Mouse (Mus musculus): ENCODE results near the gene Pomt1. TPM values are rescaled to one million over a fixed set of nuclear protein-coding genes. Genes with fewer than 3 reads are reported as not detected.

Gene Pomt1
- total RNA-seq, 1 experiment: 36.5 TPM

DNA sequence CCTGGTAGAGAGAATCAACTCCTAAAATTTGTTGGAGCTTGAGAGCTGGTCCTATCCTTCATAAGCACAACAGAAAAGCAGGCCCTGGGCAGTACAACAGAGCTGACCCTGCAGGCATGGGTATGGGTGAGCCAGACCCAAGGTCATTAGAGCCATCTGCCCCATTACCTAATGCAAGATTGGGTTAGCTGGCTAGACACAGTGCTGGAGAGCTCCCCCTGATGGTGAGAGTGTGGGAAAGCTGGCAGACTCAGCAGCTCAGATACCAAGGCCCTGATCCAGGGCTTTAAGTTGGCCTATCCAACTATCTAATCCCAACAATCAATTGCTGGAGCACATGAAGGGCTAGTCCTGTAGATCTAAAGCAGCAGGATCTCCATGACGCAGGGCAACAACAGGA, 46.3 kb downstream of the Pomt1 start:
- DNase-seq (ENCODE audit: low read depth, low spot score): peak; percentile 75
- H3K27ac ChIP-seq (ENCODE audit: insufficient read depth, low read depth, low read length, poor library complexity, severe bottlenecking): no peak overlapping the region
- no peak overlapping the region for H3K4me3 ChIP-seq (ENCODE audit: insufficient read depth in 1 of 2, low read depth in 1 of 2, low read length in 2 of 2, poor library complexity in 1 of 2, severe bottlenecking in 1 of 2)
- no peaks in the 10 kb centered on the region for H3K9me3 ChIP-seq (ENCODE audit: control insufficient read depth, insufficient read depth, low read depth, low read length)
- peaks cover 30% of the 10 kb centered on the region for H3K36me3 ChIP-seq (ENCODE audit: control insufficient read depth, insufficient read depth, low read length, poor library complexity, severe bottlenecking)
- in situ Hi-C loops (cut with MboI; ENCODE audit: low sequenced_read_pairs in 2 of 2, unreplicated experiment in 2 of 2): no loop called here
- TF ChIP-seq ZC3H11A (IDR thresholded peaks at IDR 0.05; ENCODE audit: borderline replicate concordance, low read depth, low read length): peak; percentile 14; the same call in 1 of the 2 replicates
- no peak for TF ChIP-seq MAFK (IDR thresholded peaks at IDR 0.05; ENCODE audit: insufficient read depth, low read depth, low read length)
- 0 out of 4 replicates have a peak, but pooled peaks cover 0 to 3% of the 10 kb centered on the region in 2 experiments for H3K4me1 ChIP-seq (ENCODE audit: control insufficient read depth in 2 of 2, insufficient read depth in 2 of 2, low read length in 2 of 2, poor library complexity in 1 of 2)
- no peak overlapping the region for H3K9ac ChIP-seq (ENCODE audit: insufficient read depth, low read depth, low read length, poor library complexity, severe bottlenecking)

DNA sequence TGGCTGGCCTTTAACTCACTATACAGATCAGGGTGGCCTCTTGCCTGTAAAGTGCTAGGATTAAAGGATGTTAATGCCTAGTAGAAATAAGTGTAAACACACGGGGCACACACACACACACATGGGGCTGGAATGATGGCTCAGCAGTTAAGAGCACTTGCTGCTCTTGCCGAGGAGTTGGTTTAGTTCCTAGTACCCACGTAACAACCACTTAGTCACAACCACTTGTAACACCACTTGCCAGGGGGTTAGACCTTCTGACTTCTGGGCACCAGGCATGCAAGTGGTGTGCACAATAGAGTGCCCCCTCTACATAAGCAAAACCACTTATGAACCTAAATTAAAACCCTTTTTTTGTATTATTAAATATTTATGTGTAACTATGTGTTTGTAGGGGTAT, 47.6 kb downstream of the Pomt1 start:
- Histone ChIP-seq H3K4me3 (ENCODE audit: insufficient read depth in 1 of 2, low read depth in 1 of 2, low read length in 2 of 2, poor library complexity in 1 of 2, severe bottlenecking in 1 of 2) (no peak overlapping the region), H3K27ac (ENCODE audit: insufficient read depth, low read depth, low read length, poor library complexity, severe bottlenecking) (no peak overlapping the region), H3K4me1 (ENCODE audit: control insufficient read depth in 2 of 2, insufficient read depth in 2 of 2, low read length in 2 of 2, poor library complexity in 1 of 2) (peaks cover 0 to 3% of the 10 kb centered on the region in 2 experiments; a peak in 1 of 4 replicates), H3K36me3 (ENCODE audit: control insufficient read depth, insufficient read depth, low read length, poor library complexity, severe bottlenecking) (peaks cover 28% of the 10 kb centered on the region), H3K9ac (ENCODE audit: insufficient read depth, low read depth, low read length, poor library complexity, severe bottlenecking) (no peak overlapping the region), H3K9me3 (ENCODE audit: control insufficient read depth, insufficient read depth, low read depth, low read length) (no peaks in the 10 kb centered on the region)
- DNase-seq (ENCODE audit: low read depth, low spot score): no peak
- in situ Hi-C loops (cut with MboI; ENCODE audit: low sequenced_read_pairs in 2 of 2, unreplicated experiment in 2 of 2): no loop called here
- TF ChIP-seq ZC3H11A (IDR thresholded peaks at IDR 0.05; ENCODE audit: borderline replicate concordance, low read depth, low read length) (no peak), HCFC1 (IDR thresholded peaks at IDR 0.05; ENCODE audit: borderline replicate concordance, insufficient read depth, low read length) (no peak), ZNF384 (IDR thresholded peaks at IDR 0.05; ENCODE audit: low read depth, low read length) (no peak), CHD2 (IDR thresholded peaks at IDR 0.05; ENCODE audit: low read depth, low read length) (no peak)

DNA sequence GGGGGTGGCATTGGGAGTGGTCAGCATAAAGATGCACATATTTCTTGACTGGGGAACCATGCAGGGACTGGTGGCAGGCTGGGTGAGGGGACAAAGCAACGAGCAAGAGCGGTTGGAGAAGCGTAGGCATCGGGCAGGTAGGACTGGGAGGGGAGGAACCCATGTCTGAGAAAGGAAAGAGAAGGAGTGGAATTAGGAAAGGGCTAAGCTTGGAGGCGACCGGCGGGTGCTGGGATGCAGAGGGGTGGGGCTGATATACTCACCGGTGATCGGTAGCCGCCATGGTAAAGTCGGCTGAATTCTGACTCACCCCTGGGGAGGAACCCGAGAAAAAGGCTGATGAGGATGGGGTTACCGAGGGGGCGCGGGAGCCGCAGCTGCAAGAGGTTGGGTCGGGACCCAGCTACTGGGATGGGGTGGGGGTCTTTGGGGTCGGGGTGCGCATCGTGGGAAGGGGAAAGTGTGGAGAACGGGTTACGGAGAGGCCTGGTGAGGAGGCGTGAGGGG, 51.0 kb downstream of the Pomt1 start, which contains the start of gene Golga2:
TSS of gene Golga2 (plus strand) at position 51 of the 507 bp plus-strand sequence.
- Histone ChIP-seq H3K4me3 (ENCODE audit: insufficient read depth in 1 of 2, low read depth in 1 of 2, low read length in 2 of 2, poor library complexity in 1 of 2, severe bottlenecking in 1 of 2) (peak within 1 kb of the TSS; percentile 89 to 98), H3K9me3 (ENCODE audit: control insufficient read depth, insufficient read depth, low read depth, low read length) (no peaks in the 10 kb centered on the region), H3K4me1 (ENCODE audit: control insufficient read depth in 2 of 2, insufficient read depth in 2 of 2, low read length in 2 of 2, poor library complexity in 1 of 2) (peaks cover 0 to 3% of the 10 kb centered on the region in 2 experiments; a peak in 1 of 4 replicates), H3K27ac (ENCODE audit: insufficient read depth, low read depth, low read length, poor library complexity, severe bottlenecking) (peak within 1 kb of the TSS; percentile 59; the same call in 1 of the 2 replicates), H3K36me3 (ENCODE audit: control insufficient read depth, insufficient read depth, low read length, poor library complexity, severe bottlenecking) (peaks cover 10% of the 10 kb centered on the region), H3K9ac (ENCODE audit: insufficient read depth, low read depth, low read length, poor library complexity, severe bottlenecking) (peak within 1 kb of the TSS; percentile 96)
- in situ Hi-C loops (cut with MboI; ENCODE audit: low sequenced_read_pairs in 2 of 2, unreplicated experiment in 2 of 2): no loop called here
- peak; percentile 25 for DNase-seq (ENCODE audit: low read depth, low spot score)
- TF ChIP-seq ZC3H11A (IDR thresholded peaks at IDR 0.05; ENCODE audit: borderline replicate concordance, low read depth, low read length): no peak
- TF ChIP-seq MAFK (IDR thresholded peaks at IDR 0.05; ENCODE audit: insufficient read depth, low read depth, low read length): no peak
- no peak for TF ChIP-seq HCFC1 (IDR thresholded peaks at IDR 0.05; ENCODE audit: borderline replicate concordance, insufficient read depth, low read length)
- TF ChIP-seq CHD2 (IDR thresholded peaks at IDR 0.05; ENCODE audit: low read depth, low read length): no peak
- TF ChIP-seq ZNF384 (IDR thresholded peaks at IDR 0.05; ENCODE audit: low read depth, low read length): no peak

DNA sequence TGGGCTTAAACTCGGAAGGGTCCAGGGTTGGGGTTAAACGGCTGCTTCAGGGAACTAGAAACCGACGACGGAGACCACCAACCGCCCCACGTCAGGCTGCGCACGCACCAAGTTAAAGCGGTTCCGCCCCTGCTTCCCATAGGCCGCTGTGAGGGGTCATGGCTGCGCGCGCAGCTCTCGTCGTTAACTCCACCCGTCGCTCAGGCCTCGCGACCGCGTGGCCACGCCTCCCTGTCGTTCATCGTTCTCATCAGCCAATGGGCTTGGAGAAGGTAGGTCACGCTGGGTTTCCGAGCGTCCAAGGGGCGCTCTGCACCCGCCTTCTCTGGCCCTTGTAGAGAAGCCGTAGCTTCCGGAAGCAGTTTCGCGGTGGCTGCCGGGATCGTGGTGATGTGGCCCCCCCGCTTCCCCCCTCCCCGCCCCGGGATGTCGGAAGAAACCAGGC, 51.6 kb downstream of the Pomt1 start, which contains the start of gene Swi5:
TSS of gene Swi5 (minus strand) at position 153 of the 445 bp plus-strand sequence.
- DNase-seq (ENCODE audit: low read depth, low spot score): peak; percentile 100
- peak within 1 kb of the TSS; percentile 89 to 98 for H3K4me3 ChIP-seq (ENCODE audit: insufficient read depth in 1 of 2, low read depth in 1 of 2, low read length in 2 of 2, poor library complexity in 1 of 2, severe bottlenecking in 1 of 2)
- no peaks in the 10 kb centered on the region for H3K9me3 ChIP-seq (ENCODE audit: control insufficient read depth, insufficient read depth, low read depth, low read length)
- H3K9ac ChIP-seq (ENCODE audit: insufficient read depth, low read depth, low read length, poor library complexity, severe bottlenecking): peak within 1 kb of the TSS; percentile 96
- TF ChIP-seq HCFC1 (IDR thresholded peaks at IDR 0.05; ENCODE audit: borderline replicate concordance, insufficient read depth, low read length) (peak; percentile 41; the same call in 1 of the 2 replicates), MAFK (IDR thresholded peaks at IDR 0.05; ENCODE audit: insufficient read depth, low read depth, low read length) (no peak), CHD2 (IDR thresholded peaks at IDR 0.05; ENCODE audit: low read depth, low read length) (no peak)
- peak within 1 kb of the TSS; percentile 59; the same call in 1 of the 2 replicates for H3K27ac ChIP-seq (ENCODE audit: insufficient read depth, low read depth, low read length, poor library complexity, severe bottlenecking)
- in situ Hi-C loops (cut with MboI; ENCODE audit: low sequenced_read_pairs in 2 of 2, unreplicated experiment in 2 of 2): no loop called here
- H3K4me1 ChIP-seq (ENCODE audit: control insufficient read depth in 2 of 2, insufficient read depth in 2 of 2, low read length in 2 of 2, poor library complexity in 1 of 2): peaks cover 0 to 3% of the 10 kb centered on the region in 2 experiments; a peak in 1 of 4 replicates
- H3K36me3 ChIP-seq (ENCODE audit: control insufficient read depth, insufficient read depth, low read length, poor library complexity, severe bottlenecking): peaks cover 7% of the 10 kb centered on the region
